In the genomic region with DNA sequence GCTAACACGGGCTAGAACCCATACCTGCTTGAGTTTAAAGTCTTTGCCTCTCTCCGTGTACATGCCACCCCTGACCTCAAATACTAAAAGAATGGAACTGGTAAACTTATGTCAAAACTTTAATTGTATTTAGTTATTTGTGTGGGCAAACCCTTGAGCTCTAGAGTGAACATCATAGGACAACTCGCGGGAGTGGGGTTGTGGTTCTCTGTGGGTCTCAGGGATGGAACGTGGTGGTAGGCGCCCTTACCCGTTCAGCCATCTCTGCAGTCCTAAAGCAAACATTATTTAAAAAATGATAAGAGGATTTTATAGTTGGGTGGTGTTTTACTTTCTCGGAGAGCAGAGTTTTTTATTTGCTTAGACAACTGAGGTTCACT, we compare ENCODE assay signal across 8 mouse cellular contexts. TPM values are rescaled to one million over a fixed set of nuclear protein-coding genes. Genes with fewer than 3 reads are reported as not detected.
DNase-seq lines count a peak whose midpoint lies in the region; ATAC-seq and TF ChIP-seq lines count a peak whose summit lies in the region.

No protein-coding gene starts in this region.

- TF ChIP-seq CTCF in MEL (IDR thresholded peaks at IDR 0.05 in 2 of 3, conservative IDR thresholded peaks at IDR 0.05 in 1 of 3; ENCODE audit: control insufficient read depth in 1 of 3, insufficient read depth in 1 of 3, low read depth in 2 of 3, low read length in 3 of 3, poor library complexity in 1 of 3, severe bottlenecking in 1 of 3) = no peak
- TF ChIP-seq CTCF in liver, embryonic 14.5 days (IDR thresholded peaks at IDR 0.05; ENCODE audit: low read depth) = no peak

- no peak for TF ChIP-seq POLR2A in MEL (IDR thresholded peaks at IDR 0.05; ENCODE audit: control insufficient read depth in 1 of 2, insufficient read depth in 1 of 2, low read depth in 1 of 2, low read length in 2 of 2, poor library complexity in 1 of 2)

- 3% methylated on average over 8 of the region's 8 CpGs for WGBS in heart, embryonic 15.5 days
- WGBS in forebrain, embryonic 14.5 days = 3% methylated on average over 8 of the region's 8 CpGs
- under 1% methylated on average over 8 of the region's 8 CpGs for WGBS in liver, embryonic 14.5 days (ENCODE audit: insufficient replicate concordance)
- 0% methylated on average over 8 of the region's 8 CpGs for WGBS in stomach, embryonic 16.5 days

- H3K9ac ChIP-seq in heart, embryonic 15.5 days = peak overlapping the region; percentile 95
- peak overlapping the region; percentile 90 for H3K9ac ChIP-seq in MEL (ENCODE audit: control insufficient read depth, low read depth, low read length, poor library complexity, severe bottlenecking)
- H3K9ac ChIP-seq in forebrain, embryonic 14.5 days (ENCODE audit: low read length) = peak overlapping the region; percentile 95
- peak overlapping the region; percentile 97 for H3K9ac ChIP-seq in liver, embryonic 14.5 days (replicated peaks)
- peak overlapping the region; percentile 97 for H3K9ac ChIP-seq in stomach, embryonic 16.5 days (ENCODE audit: low read length)

- H3K27me3 ChIP-seq in heart, embryonic 15.5 days = no peaks in the 10 kb centered on the region
- H3K27me3 ChIP-seq in MEL (ENCODE audit: control insufficient read depth in 1 of 2, insufficient read depth in 2 of 2, low read length in 2 of 2) = no peaks in the 10 kb centered on the region
- H3K27me3 ChIP-seq in forebrain, embryonic 14.5 days (replicated peaks; ENCODE audit: control insufficient read depth, insufficient read depth, low read length) = no peaks in the 10 kb centered on the region
- H3K27me3 ChIP-seq in liver, embryonic 14.5 days (ENCODE audit: control insufficient read depth, insufficient read depth, low read length) = no peaks in the 10 kb centered on the region
- H3K27me3 ChIP-seq in stomach, embryonic 16.5 days (ENCODE audit: control insufficient read depth, insufficient read depth, low read length) = no peaks in the 10 kb centered on the region

- 0 out of 2 replicates have a peak, but pooled peaks have one; percentile 1 for ATAC-seq in heart, embryonic 15.5 days (replicated peaks; ENCODE audit: insufficient number of reproducible peaks, insufficient read depth, low FRiP score, low read depth)
- ATAC-seq in forebrain, embryonic 14.5 days = peak; percentile 35
- ATAC-seq in liver, embryonic 14.5 days (ENCODE audit: insufficient read depth) = peak; percentile 12; the same call in 1 of the 2 replicates
- 0 out of 2 replicates have a peak, but pooled peaks have one; percentile 9 for ATAC-seq in stomach, embryonic 16.5 days (ENCODE audit: insufficient read depth, low FRiP score)

- peak overlapping the region; percentile 60 for H3K4me2 ChIP-seq in heart, embryonic 15.5 days
- H3K4me2 ChIP-seq in forebrain, embryonic 14.5 days (ENCODE audit: low read length) = peak overlapping the region; percentile 79
- H3K4me2 ChIP-seq in liver, embryonic 14.5 days (ENCODE audit: low read depth) = peak overlapping the region; percentile 69
- H3K4me2 ChIP-seq in stomach, embryonic 16.5 days (ENCODE audit: low read depth, low read length) = peak overlapping the region; percentile 59

- peak overlapping the region; percentile 100 for H3K27ac ChIP-seq in heart, embryonic 15.5 days
- peak overlapping the region; percentile 87 for H3K27ac ChIP-seq in MEL (ENCODE audit: control insufficient read depth, low read depth, low read length)
- peak overlapping the region; percentile 100 for H3K27ac ChIP-seq in forebrain, embryonic 14.5 days (ENCODE audit: low read depth, low read length)
- H3K27ac ChIP-seq in liver, embryonic 14.5 days = peak overlapping the region; percentile 98
- peak overlapping the region; percentile 100 for H3K27ac ChIP-seq in stomach, embryonic 16.5 days (ENCODE audit: low read length)

- DNase-seq in heart, adult 8-10 months (ENCODE audit: low spot score) = no peak
- no peak for DNase-seq in MEL (ENCODE audit: low read depth, low spot score)
- peak; percentile 42 for DNase-seq in forebrain, embryonic 14.5 days (ENCODE audit: low spot score)
- no peak for DNase-seq in liver, embryonic 14.5 days (ENCODE audit: low read depth in 3 of 3, low spot score in 3 of 3)
- DNase-seq in cerebellum, postnatal 36 days = no peak
- DNase-seq in spleen, adult 18-20 months = no peak

- TF ChIP-seq RAD21 in MEL (IDR thresholded peaks at IDR 0.05; ENCODE audit: low read depth, low read length) = no peak

- TF ChIP-seq EP300 in MEL (IDR thresholded peaks at IDR 0.05; ENCODE audit: low read depth in 1 of 2, low read length in 2 of 2) = no peak
- TF ChIP-seq EP300 in liver, embryonic 14.5 days (IDR thresholded peaks at IDR 0.05; ENCODE audit: low read depth) = no peak

- peak overlapping the region; percentile 91 for H3K4me3 ChIP-seq in heart, embryonic 15.5 days
- H3K4me3 ChIP-seq in MEL (ENCODE audit: control insufficient read depth in 1 of 2, insufficient read depth in 1 of 2, low read depth in 2 of 2, low read length in 2 of 2) = peak overlapping the region; percentile 59 to 79
- peak overlapping the region; percentile 75 for H3K4me3 ChIP-seq in forebrain, embryonic 14.5 days (ENCODE audit: low read depth, low read length)
- peak overlapping the region; percentile 75 to 91 for H3K4me3 ChIP-seq in liver, embryonic 14.5 days (ENCODE audit: insufficient read depth in 1 of 2, low read depth in 2 of 2, low read length in 2 of 2)
- H3K4me3 ChIP-seq in stomach, embryonic 16.5 days (replicated peaks; ENCODE audit: low read length) = peak overlapping the region; percentile 84

- H3K9me3 ChIP-seq in heart, embryonic 15.5 days (replicated peaks) = no peaks in the 10 kb centered on the region
- H3K9me3 ChIP-seq in MEL (replicated peaks; ENCODE audit: insufficient read depth, low read length) = no peaks in the 10 kb centered on the region
- no peaks in the 10 kb centered on the region for H3K9me3 ChIP-seq in forebrain, embryonic 14.5 days (replicated peaks; ENCODE audit: control insufficient read depth, low read length)
- no peaks in the 10 kb centered on the region for H3K9me3 ChIP-seq in liver, embryonic 14.5 days (ENCODE audit: control insufficient read depth, low read length)
- H3K9me3 ChIP-seq in stomach, embryonic 16.5 days (replicated peaks; ENCODE audit: control insufficient read depth, low read length) = no peaks in the 10 kb centered on the region

- H3K36me3 ChIP-seq in heart, embryonic 15.5 days = no peaks in the 10 kb centered on the region
- H3K36me3 ChIP-seq in MEL (ENCODE audit: control insufficient read depth in 1 of 2, insufficient read depth in 2 of 2, low read length in 2 of 2) = peaks cover 0 to 27% of the 10 kb centered on the region in 2 experiments; a peak in 2 of 4 replicates
- H3K36me3 ChIP-seq in forebrain, embryonic 14.5 days (ENCODE audit: control insufficient read depth, insufficient read depth, low read length) = peaks cover 3% of the 10 kb centered on the region; the same call in 1 of the 2 replicates
- no peaks in the 10 kb centered on the region; the same call in 1 of the 2 replicates for H3K36me3 ChIP-seq in liver, embryonic 14.5 days (replicated peaks; ENCODE audit: control insufficient read depth, insufficient read depth, low read depth)
- H3K36me3 ChIP-seq in stomach, embryonic 16.5 days (ENCODE audit: control insufficient read depth, insufficient read depth, low read length) = no peaks in the 10 kb centered on the region

- H3K4me1 ChIP-seq in heart, embryonic 15.5 days (replicated peaks) = peaks cover 5% of the 10 kb centered on the region
- H3K4me1 ChIP-seq in MEL (ENCODE audit: control insufficient read depth in 1 of 2, insufficient read depth in 2 of 2, low read length in 2 of 2) = peaks cover 12 to 18% of the 10 kb centered on the region in 2 experiments
- H3K4me1 ChIP-seq in forebrain, embryonic 14.5 days (ENCODE audit: control insufficient read depth, insufficient read depth, low read length) = peaks cover 22% of the 10 kb centered on the region; the same call in 1 of the 2 replicates
- peaks cover 11 to 12% of the 10 kb centered on the region in 2 experiments; a peak in 3 of 4 replicates for H3K4me1 ChIP-seq in liver, embryonic 14.5 days (replicated peaks; ENCODE audit: control insufficient read depth in 2 of 2, insufficient read depth in 2 of 2, low read length in 1 of 2)
- H3K4me1 ChIP-seq in stomach, embryonic 16.5 days (ENCODE audit: control insufficient read depth, insufficient read depth, low read length) = peaks cover 3% of the 10 kb centered on the region; the same call in 1 of the 2 replicates

- peaks cover 25% of the 10 kb centered on the region for H3K79me2 ChIP-seq in MEL (ENCODE audit: control insufficient read depth, insufficient read depth, low read length, poor library complexity)

TF ChIP-seq in MEL, 35 proteins besides CTCF, POLR2A, EP300 and RAD21:
- TF ChIP-seq MXI1 (IDR thresholded peaks at IDR 0.05; ENCODE audit: low read depth, low read length) = peak; percentile 1; the same call in 1 of the 2 replicates
- TF ChIP-seq POLR2AphosphoS5 (IDR thresholded peaks at IDR 0.05; ENCODE audit: borderline replicate concordance, low read depth, low read length) = no peak

RNA-seq across cellular contexts. Expression of gene Cmpk1, which starts 0.8 kb away (rescaled TPM):
- 60.9 and 62.9 TPM in 2 replicates for polyA plus RNA-seq in heart, embryonic 15.5 days (2015; fragmentation: Nextera tagmentation; extraction: Ambion mirVana)
- total RNA-seq in heart, adult 8-10 months (2022) = 10 to 100 TPM; 30.7 to 34.2 (median 33.0) TPM
- total RNA-seq in MEL (2012; rRNA removed) = 28.7 and 33.4 TPM in 2 replicates
- 10 to 100 TPM in 1 of 2 experiments, not detected in 1; 33.7 TPM for polyA plus RNA-seq in MEL (2012; ENCODE audit: insufficient read depth in 1 of 2, insufficient read length in 2 of 2, low read depth in 1 of 2, low replicate concordance in 2 of 2, missing spikeins in 1 of 2)
- polyA plus RNA-seq in forebrain, embryonic 14.5 days (2014; fragmentation: Nextera tagmentation; extraction: Ambion mirVana) = 165 and 189 TPM in 2 replicates
- 11.8 and 17.9 TPM in 2 replicates for polyA plus RNA-seq in liver, embryonic 14.5 days (2012; rRNA removed)
- polyA plus RNA-seq in liver, embryonic 14.5 days (2014; fragmentation: Nextera tagmentation; extraction: Ambion mirVana) = 61.0 and 67.4 TPM in 2 replicates
- polyA plus RNA-seq in stomach, embryonic 16.5 days (2015; fragmentation: Nextera tagmentation; extraction: Ambion mirVana) = 121 and 123 TPM in 2 replicates

RNA-seq across cellular contexts. Expression of gene Stil, which starts 13.8 kb away (rescaled TPM):
- polyA plus RNA-seq in heart, embryonic 15.5 days (2015; fragmentation: Nextera tagmentation; extraction: Ambion mirVana) = 6.5 and 8.4 TPM in 2 replicates
- under 1 TPM in 1 of 4 experiments, not detected in 3; 0.26 TPM for total RNA-seq in heart, adult 8-10 months (2022)
- 5.0 and 5.9 TPM in 2 replicates for total RNA-seq in MEL (2012; rRNA removed)
- 1 to 10 TPM in 1 of 2 experiments, not detected in 1; 9.1 TPM for polyA plus RNA-seq in MEL (2012; ENCODE audit: insufficient read depth in 1 of 2, insufficient read length in 2 of 2, low read depth in 1 of 2, low replicate concordance in 2 of 2, missing spikeins in 1 of 2)
- polyA plus RNA-seq in forebrain, embryonic 14.5 days (2014; fragmentation: Nextera tagmentation; extraction: Ambion mirVana) = 8.2 and 8.8 TPM in 2 replicates
- 6.1 and 8.7 TPM in 2 replicates for polyA plus RNA-seq in liver, embryonic 14.5 days (2012; rRNA removed)
- 12.1 and 12.9 TPM in 2 replicates for polyA plus RNA-seq in liver, embryonic 14.5 days (2014; fragmentation: Nextera tagmentation; extraction: Ambion mirVana)
- polyA plus RNA-seq in stomach, embryonic 16.5 days (2015; fragmentation: Nextera tagmentation; extraction: Ambion mirVana) = 9.4 and 10.2 TPM in 2 replicates
